31 mouse cellular contexts compared by ENCODE assay signal in the genomic region with DNA sequence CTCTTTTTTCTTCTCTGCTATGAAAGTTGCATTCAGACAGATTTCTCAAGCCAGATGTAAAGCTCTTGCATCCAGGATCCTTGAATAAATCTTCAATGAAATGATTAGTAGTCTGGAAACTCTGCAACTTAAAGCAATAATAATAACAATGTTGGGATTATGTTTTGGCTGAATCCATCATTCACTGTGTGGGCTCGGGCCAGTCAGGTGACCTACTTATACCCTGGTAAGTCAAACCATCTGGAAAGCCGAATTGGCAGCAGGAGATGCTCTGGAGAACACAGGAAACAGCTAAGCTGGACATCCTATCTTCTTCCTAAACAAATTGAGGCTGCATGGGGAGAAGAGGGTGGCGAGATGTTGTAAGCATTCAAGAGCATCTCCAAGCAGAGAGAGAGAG.
"Had no signal": no experiment of that assay in that cellular context is flagged by ENCODE, and none has a peak within 500 bp of the region (broad histone marks: within the 10 kb centered on the region; RNA-seq: fewer than 3 reads in every experiment).

No protein-coding gene starts in this region.

- H3K9me3 ChIP-seq: limb, embryonic 12.5 days; limb, embryonic 13.5 days; limb, embryonic 15.5 days; liver, embryonic 12.5 days; liver, embryonic 13.5 days; liver, embryonic 15.5 days; lung, embryonic 15.5 days; midbrain, embryonic 12.5 days; neural tube, embryonic 12.5 days had no signal

- H3K4me1 ChIP-seq: limb, embryonic 12.5 days; limb, embryonic 13.5 days; limb, embryonic 15.5 days; liver, embryonic 12.5 days; liver, embryonic 13.5 days; liver, embryonic 15.5 days; lung, embryonic 15.5 days; megakaryocyte, embryonic 14.5 days; midbrain, embryonic 10.5 days; midbrain, embryonic 12.5 days; midbrain, embryonic 13.5 days; midbrain, embryonic 15.5 days; neural tube, embryonic 12.5 days had no signal

- H3K9ac ChIP-seq: limb, embryonic 12.5 days; limb, embryonic 13.5 days; limb, embryonic 15.5 days; liver, embryonic 12.5 days; liver, embryonic 13.5 days; liver, embryonic 14.5 days; liver, embryonic 15.5 days; liver, postnatal 0 days; lung, embryonic 14.5 days; lung, embryonic 15.5 days; midbrain, embryonic 12.5 days; midbrain, embryonic 13.5 days; midbrain, embryonic 15.5 days; neural tube, embryonic 12.5 days had no signal

- H3K4me2 ChIP-seq: limb, embryonic 12.5 days; limb, embryonic 13.5 days; limb, embryonic 15.5 days; liver, embryonic 11.5 days; liver, embryonic 12.5 days; liver, embryonic 13.5 days; liver, embryonic 15.5 days; lung, embryonic 14.5 days; lung, embryonic 15.5 days; midbrain, embryonic 11.5 days; midbrain, embryonic 12.5 days; midbrain, embryonic 13.5 days; midbrain, embryonic 15.5 days; neural tube, embryonic 12.5 days had no signal

- ATAC-seq: liver, embryonic 12.5 days; liver, postnatal 0 days; lung, postnatal 0 days; midbrain, embryonic 13.5 days; midbrain, embryonic 15.5 days; midbrain, embryonic 16.5 days had no signal

- H3K27ac ChIP-seq: limb, embryonic 12.5 days; limb, embryonic 13.5 days; limb, embryonic 15.5 days; liver, embryonic 12.5 days; liver, embryonic 13.5 days; liver, embryonic 14.5 days; liver, embryonic 15.5 days; lung, embryonic 15.5 days; macrophage; midbrain, embryonic 10.5 days; midbrain, embryonic 12.5 days; midbrain, embryonic 13.5 days; midbrain, embryonic 15.5 days; neural tube, embryonic 12.5 days had no signal

- H3K36me3 ChIP-seq: limb, embryonic 12.5 days; limb, embryonic 13.5 days; limb, embryonic 15.5 days; liver, embryonic 12.5 days; liver, embryonic 13.5 days; liver, embryonic 15.5 days; lung, embryonic 15.5 days; midbrain, embryonic 10.5 days; midbrain, embryonic 12.5 days; midbrain, embryonic 13.5 days; midbrain, embryonic 15.5 days; neural tube, embryonic 12.5 days had no signal

- DNase-seq: left cerebral cortex, postnatal 4 days; liver; liver, embryonic 13.5 days; liver, postnatal 0 days; lung, adult 18-20 months; lung, adult 2 months; lung, embryonic 14.5 days; lung, postnatal 10 days; lung, postnatal 14 days; lung, postnatal 36 days; lung, postnatal 4 days; midbrain, embryonic 14.5 days had no signal

- H3K27me3 ChIP-seq: limb, embryonic 12.5 days; limb, embryonic 13.5 days; limb, embryonic 15.5 days; liver, embryonic 12.5 days; liver, embryonic 13.5 days; liver, embryonic 15.5 days; lung, embryonic 15.5 days; megakaryocyte, embryonic 14.5 days; midbrain, embryonic 12.5 days; midbrain, embryonic 13.5 days; midbrain, embryonic 15.5 days; neural tube, embryonic 12.5 days had no signal

- H3K4me3 ChIP-seq: limb, embryonic 12.5 days; limb, embryonic 13.5 days; limb, embryonic 15.5 days; liver, embryonic 12.5 days; liver, embryonic 13.5 days; liver, embryonic 15.5 days; lung, embryonic 15.5 days; megakaryocyte, embryonic 14.5 days; midbrain, embryonic 10.5 days; midbrain, embryonic 12.5 days; midbrain, embryonic 13.5 days; midbrain, embryonic 15.5 days; myocyte; neural tube, embryonic 12.5 days had no signal
